Mouse (Mus musculus) spleen, adult 2 months (tissue): ENCODE data around the gene Rho. TPM values are rescaled to one million over a fixed set of nuclear protein-coding genes. Genes with fewer than 3 reads are reported as not detected.

Experiments used
- DNase-seq, 2 experiments: peaks; one replicate each; pipeline versions ENCODE4 v3.0.0 to v3.0.0-alpha.2; 2012 to 2021; ENCODE audit warnings: low spot score in 2 of 2, low read depth in 1 of 2
- H3K27ac ChIP-seq: fragments of 200-500 bp; 2 replicates; pipeline ENCODE4 v1.5.1; 2012; ENCODE audit warnings: low read length, inconsistent platforms; ENCODE audit not compliant: insufficient read depth
- H3K27me3 ChIP-seq: fragments of 200-500 bp; 2 replicates; pipeline ENCODE4 v1.6.1; 2012; ENCODE audit warnings: mild to moderate bottlenecking, moderate library complexity, low read length, inconsistent platforms; ENCODE audit not compliant: control insufficient read depth, insufficient read depth
- H3K36me3 ChIP-seq: fragments of 200-500 bp; 2 replicates; pipeline ENCODE4 v1.6.1; 2012; ENCODE audit warnings: mild to moderate bottlenecking, low read length, inconsistent platforms; ENCODE audit not compliant: control insufficient read depth, insufficient read depth
- H3K4me1 ChIP-seq: fragments of 200-500 bp; 2 replicates; pipeline ENCODE4 v1.6.1; 2011; ENCODE audit warnings: inconsistent platforms; ENCODE audit not compliant: control insufficient read depth, insufficient read depth, insufficient read length
- H3K4me3 ChIP-seq: fragments of 200-500 bp; 2 replicates; pipeline ENCODE4 v1.5.1; 2011; ENCODE audit warnings: mild to moderate bottlenecking, inconsistent platforms; ENCODE audit not compliant: insufficient read depth, insufficient read length; ENCODE audit errors: extremely low read depth
- CTCF ChIP-seq: fragments of 200-500 bp; IDR thresholded peaks from 2 replicates; pipeline ENCODE4 v1.5.1; 2011; ENCODE audit warnings: mild to moderate bottlenecking, inconsistent platforms; ENCODE audit not compliant: insufficient read depth, insufficient read length, insufficient replicate concordance; ENCODE audit errors: extremely low read depth
- POLR2A ChIP-seq: fragments of 200-500 bp; IDR thresholded peaks from 2 replicates; pipeline ENCODE4 v1.6.1; 2011; ENCODE audit warnings: low read depth, low read length, inconsistent platforms
- WGBS: fragments of 180-500 bp; shearing (Covaris S2); methylation state at CpG from one replicate; pipeline ENCODE4 v1.1.7; 2018; 5-methylcytosine and 5-hydroxymethylcytosine counted together
- polyA plus RNA-seq: library from polyadenylated mRNA; depleted of rRNA; stranded (reverse); fragments of >200 nt; gene quantifications from 2 replicates; pipeline ENCODE4 v1.2.3, GENCODE M21; 2012

The Rho gene
- polyA plus RNA-seq, 1 experiment: 0.37 TPM

GRCm38 (mm10) chr6:115972083-115972764 is 40.7 kb downstream of the Rho start:
- TF ChIP-seq POLR2A: no peak
- no peak for TF ChIP-seq CTCF
- no peak overlapping the region for H3K27ac ChIP-seq
- no peaks in the 10 kb centered on the region for H3K27me3 ChIP-seq
- peaks cover 1% of the 10 kb centered on the region; the same call in 1 of the 2 replicates for H3K36me3 ChIP-seq
- no peak overlapping the region for H3K4me3 ChIP-seq
- no peak for DNase-seq
- 78% methylated on average over 7 of the region's 7 CpGs for WGBS
- H3K4me1 ChIP-seq: peaks cover 21% of the 10 kb centered on the region; the same call in 1 of the 2 replicates

- 80% methylated on average over 15 of the region's 15 CpGs for WGBS
- peaks cover 21% of the 10 kb centered on the region; the same call in 1 of the 2 replicates for H3K4me1 ChIP-seq
- H3K27ac ChIP-seq: no peak overlapping the region
These were observed 41.8 kb downstream of the Rho start for GRCm38 (mm10) chr6:115973139-115973875.

GRCm38 (mm10) chr6:115973881-115974662 is 42.5 kb downstream of the Rho start:
- peaks cover 21% of the 10 kb centered on the region; the same call in 1 of the 2 replicates for H3K4me1 ChIP-seq
- WGBS: 88% methylated on average over 16 of the region's 16 CpGs

More at GRCm38 (mm10) chr6:115973139-115973875, 41.8 kb downstream of the Rho start:
- Histone ChIP-seq H3K36me3 (no peaks in the 10 kb centered on the region), H3K4me3 (no peak overlapping the region), H3K27me3 (no peaks in the 10 kb centered on the region)
- TF ChIP-seq CTCF (no peak), POLR2A (no peak)
- no peak for DNase-seq

GRCm38 (mm10) chr6:115975606-115976005 is 44.1 kb downstream of the Rho start:
- no peaks in the 10 kb centered on the region for H3K27me3 ChIP-seq
- no peak overlapping the region for H3K4me3 ChIP-seq
- H3K27ac ChIP-seq: no peak overlapping the region
- TF ChIP-seq POLR2A (no peak), CTCF (no peak)
- no peak for DNase-seq
- H3K36me3 ChIP-seq: no peaks in the 10 kb centered on the region
- WGBS: 84% methylated on average over 8 of the region's 8 CpGs
- H3K4me1 ChIP-seq: peaks cover 18% of the 10 kb centered on the region; the same call in 1 of the 2 replicates

More at GRCm38 (mm10) chr6:115973881-115974662, 42.5 kb downstream of the Rho start:
- Histone ChIP-seq H3K27me3 (no peaks in the 10 kb centered on the region), H3K4me3 (no peak overlapping the region), H3K27ac (no peak overlapping the region), H3K36me3 (no peaks in the 10 kb centered on the region)
- DNase-seq: no peak
- TF ChIP-seq CTCF: no peak
- no peak for TF ChIP-seq POLR2A

- no peak for DNase-seq
- Histone ChIP-seq H3K36me3 (no peaks in the 10 kb centered on the region), H3K4me1 (peaks cover 4% of the 10 kb centered on the region; the same call in 1 of the 2 replicates), H3K27ac (no peak overlapping the region), H3K4me3 (no peak overlapping the region), H3K27me3 (no peaks in the 10 kb centered on the region)
- 85% methylated on average over 15 of the region's 15 CpGs for WGBS
- TF ChIP-seq POLR2A (no peak), CTCF (no peak)
These were observed 46.3 kb downstream of the Rho start for GRCm38 (mm10) chr6:115977810-115978209.

- Histone ChIP-seq H3K36me3 (no peaks in the 10 kb centered on the region), H3K4me3 (no peak overlapping the region), H3K4me1 (no peaks in the 10 kb centered on the region), H3K27me3 (no peaks in the 10 kb centered on the region), H3K27ac (no peak overlapping the region)
- 95% methylated on average over 8 of the region's 8 CpGs for WGBS
- no peak for DNase-seq
- TF ChIP-seq CTCF: no peak
- TF ChIP-seq POLR2A: no peak
These were observed 47.0 kb downstream of the Rho start for GRCm38 (mm10) chr6:115978596-115978995.
